ENCODE assay signal across 1 mouse cellular context in genomic region chr11:101998258-101998657, GRCm38 (mm10).
TF ChIP-seq lines count a peak whose summit lies in the region.

No protein-coding gene starts in this region.

TF ChIP-seq in ES-E14, 5 proteins besides CTCF, POLR2A, EP300 and RAD21 (continued from another document):
- TF ChIP-seq HCFC1 (IDR thresholded peaks at IDR 0.05; ENCODE audit: borderline replicate concordance, insufficient read depth, low read length) (no peak), ZC3H11A (IDR thresholded peaks at IDR 0.05; ENCODE audit: borderline replicate concordance, low read depth, low read length) (no peak), MAFK (IDR thresholded peaks at IDR 0.05; ENCODE audit: insufficient read depth, low read depth, low read length) (no peak)
TF ChIP-seq in ES-E14: peak in this region for 1.
